Mouse (Mus musculus) liver, postnatal 0 days (tissue): ENCODE measurements around the gene Acoxl.

ENCODE experiments used
- CTCF ChIP-seq: sonication (generic); IDR thresholded peaks from 2 replicates; pipeline ENCODE4 v1.5.1; 2016; ENCODE audit warnings: antibody characterized with exemption, low read depth
- EP300 ChIP-seq: IDR thresholded peaks from 2 replicates; pipeline ENCODE4 v1.6.1; 2016; ENCODE audit warnings: antibody characterized with exemption, low read depth, mild to moderate bottlenecking

DNA sequence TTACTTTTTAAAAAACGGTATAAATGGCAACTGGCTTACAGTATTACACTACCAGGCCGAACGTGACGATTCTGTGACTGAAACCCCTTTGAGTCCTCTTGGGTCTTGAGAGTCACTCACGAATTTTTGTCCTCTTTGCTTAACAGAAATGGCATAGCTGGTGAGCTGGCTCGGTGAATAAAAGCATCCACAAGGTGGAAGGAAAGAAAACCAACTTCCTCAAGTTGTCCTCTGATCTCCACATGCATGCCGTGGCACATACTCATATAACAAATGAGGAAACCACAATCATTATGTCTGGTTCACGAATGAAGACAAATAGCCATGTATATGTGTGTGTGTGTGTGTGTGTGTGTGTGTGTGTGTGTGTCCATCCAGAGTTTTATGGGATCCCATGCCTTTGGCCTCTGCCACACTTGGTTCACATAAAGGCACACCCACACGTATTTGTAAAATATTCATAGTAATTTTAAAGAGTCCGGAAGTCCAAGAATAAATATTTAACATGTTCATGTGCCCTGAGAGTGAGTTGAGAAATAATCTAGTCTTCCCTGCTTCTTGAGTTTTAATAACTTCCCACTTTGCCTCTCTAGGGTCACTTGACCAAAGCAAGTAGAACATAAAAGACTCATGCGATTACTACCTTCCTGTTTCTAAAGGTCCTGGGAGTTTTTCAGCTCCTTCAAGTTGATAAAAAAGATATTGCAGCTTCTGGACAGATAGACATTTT is 6.4 kb upstream of the Acoxl start:
- TF ChIP-seq CTCF: no peak
- TF ChIP-seq EP300: no peak
